Mouse (Mus musculus) erythroblast, adult 5-6 weeks (primary cell): ENCODE data around the gene Acnat1. TPM values are rescaled to one million over a fixed set of nuclear protein-coding genes. Genes with fewer than 3 reads are reported as not detected.
A peak's percentile ranks its signal among the peaks of the same experiment; 100 is the strongest.
"Not testable (repeated sequence)": the region's sequence is repeated elsewhere in the genome, so short reads cannot be mapped to it uniquely, and the experiment has no call there.

ENCODE experiments used
- ATAC-seq: replicated peaks from 2 replicates; pipeline ENCODE4 v1.8.0; 2016; ENCODE audit warnings: moderate number of reproducible peaks, mild to moderate bottlenecking, moderate TSS enrichment, inconsistent platforms; ENCODE audit not compliant: poor library complexity, low FRiP score, severe bottlenecking
- total RNA-seq, 2 experiments: library from RNA; stranded (forward) in 1 of 2; stranded (reverse) in 1 of 2; fragments of 150-400 nt in 1 of 2; fragments of 200-764, 138-1000 nt in 1 of 2; gene quantifications; 2 replicates each; pipeline versions ENCODE4 v1.2.3 to v1.2.4; 2015 to 2017; ENCODE audit warnings: low replicate concordance in 2 of 2

Gene Acnat1
- total RNA-seq, 2 experiments from 2014 or later = not detected

DNA sequence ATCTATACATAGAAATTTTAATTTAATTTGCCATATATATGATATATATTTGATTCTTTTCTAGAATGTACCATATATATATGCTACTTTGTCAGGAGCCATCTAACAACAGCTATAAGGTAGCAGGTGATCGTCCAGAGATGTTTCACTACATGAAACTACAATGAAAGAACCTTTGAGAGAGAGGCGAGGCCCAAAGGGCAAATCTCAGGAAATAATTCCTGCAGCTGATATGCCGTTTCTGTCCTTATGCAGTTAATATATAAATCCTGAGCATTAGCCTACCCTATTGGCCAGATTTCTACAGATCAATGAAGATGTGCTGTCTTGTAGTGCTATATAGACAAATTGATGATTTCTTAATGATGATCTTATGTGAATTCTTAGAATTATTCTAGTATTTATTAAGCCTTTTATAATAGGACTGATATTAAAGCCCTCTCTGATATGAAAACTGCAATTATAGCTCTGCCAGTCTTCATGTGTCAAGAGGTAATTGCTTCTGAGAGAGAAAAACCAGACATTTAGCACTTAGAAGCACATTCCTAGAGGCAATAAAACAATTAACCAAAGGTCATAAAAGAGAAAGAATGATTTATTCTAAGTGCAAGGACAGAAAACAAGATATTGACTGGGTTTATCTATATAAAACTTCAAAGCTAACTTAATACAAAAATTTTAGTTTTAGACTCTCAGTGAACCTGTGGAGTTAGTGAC is 4.1 kb downstream of the Acnat1 start:
- ATAC-seq = no peak

DNA sequence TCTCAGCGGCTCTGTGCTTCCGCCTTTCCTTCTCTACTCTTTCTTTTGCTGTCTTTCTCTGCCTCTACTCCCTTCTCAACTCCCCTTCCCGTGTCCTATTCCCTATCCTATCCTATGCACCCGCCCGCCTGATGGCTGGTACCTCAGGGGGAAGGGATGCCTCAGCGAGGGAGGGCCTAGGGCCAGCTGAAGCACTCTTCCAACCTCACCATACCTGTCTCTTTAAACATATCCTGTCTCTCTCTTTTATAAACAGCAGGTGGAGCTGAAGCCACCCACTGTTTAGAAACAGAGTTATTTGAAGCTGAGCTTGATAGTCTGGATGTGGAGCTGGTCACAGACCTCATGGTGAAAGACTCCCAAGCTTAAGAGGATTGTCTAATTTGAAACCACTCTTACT is 6.4 kb downstream of the Acnat1 start:
- no peak for ATAC-seq

DNA sequence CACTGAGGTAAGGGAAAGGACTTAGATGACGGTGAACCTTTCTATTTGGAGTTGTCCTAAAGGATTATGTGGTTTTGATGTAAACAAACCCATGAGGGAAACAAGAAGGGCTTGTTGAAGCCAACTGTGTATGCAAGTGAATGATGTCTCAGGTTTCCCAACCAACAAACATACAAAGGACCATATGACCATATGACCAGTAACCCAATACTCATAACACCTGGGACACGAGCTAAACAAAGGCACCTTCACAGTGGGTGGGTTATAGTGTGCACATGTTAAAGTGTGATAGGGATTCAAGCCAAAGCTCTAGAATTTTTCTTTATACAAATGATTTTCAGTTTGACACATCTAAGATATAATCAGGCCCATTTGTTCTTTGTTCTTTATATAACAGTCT is 17.5 kb downstream of the Acnat1 start:
- no peak for ATAC-seq

DNA sequence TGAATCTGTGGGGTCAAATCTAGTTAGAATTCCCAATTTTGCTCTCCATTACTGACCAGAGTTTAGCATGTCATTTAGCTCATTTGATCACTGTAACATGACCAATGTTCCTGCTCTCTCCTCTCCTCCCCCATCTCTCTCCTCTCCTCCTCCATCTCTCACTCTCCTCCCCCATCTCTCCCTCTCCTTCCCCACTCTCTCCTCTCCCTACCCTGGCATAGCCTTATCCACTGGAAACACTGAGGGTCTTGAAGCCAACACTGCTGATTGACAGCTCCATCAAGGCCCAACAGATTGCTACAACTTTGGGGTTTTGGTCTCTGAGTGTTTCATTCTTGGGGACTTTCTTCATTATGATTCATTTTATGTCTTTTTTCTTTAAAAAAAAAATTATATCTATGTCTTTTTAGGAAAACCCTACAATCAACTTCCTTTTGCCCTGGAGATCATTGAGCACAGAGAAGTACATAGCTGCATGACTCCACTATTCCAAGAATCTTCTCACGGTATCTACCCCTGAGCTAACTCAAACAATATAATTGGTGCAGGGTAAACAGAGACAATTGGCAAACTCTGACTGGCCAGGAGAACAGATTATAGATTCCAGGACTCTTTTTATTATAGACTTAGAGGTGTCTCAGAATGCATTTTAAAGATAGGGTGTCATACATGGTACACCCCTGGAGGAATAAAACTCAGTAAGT is 21.7 kb downstream of the Acnat1 start:
- ATAC-seq = 0 out of 2 replicates have a peak, but pooled peaks have one; percentile 48

DNA sequence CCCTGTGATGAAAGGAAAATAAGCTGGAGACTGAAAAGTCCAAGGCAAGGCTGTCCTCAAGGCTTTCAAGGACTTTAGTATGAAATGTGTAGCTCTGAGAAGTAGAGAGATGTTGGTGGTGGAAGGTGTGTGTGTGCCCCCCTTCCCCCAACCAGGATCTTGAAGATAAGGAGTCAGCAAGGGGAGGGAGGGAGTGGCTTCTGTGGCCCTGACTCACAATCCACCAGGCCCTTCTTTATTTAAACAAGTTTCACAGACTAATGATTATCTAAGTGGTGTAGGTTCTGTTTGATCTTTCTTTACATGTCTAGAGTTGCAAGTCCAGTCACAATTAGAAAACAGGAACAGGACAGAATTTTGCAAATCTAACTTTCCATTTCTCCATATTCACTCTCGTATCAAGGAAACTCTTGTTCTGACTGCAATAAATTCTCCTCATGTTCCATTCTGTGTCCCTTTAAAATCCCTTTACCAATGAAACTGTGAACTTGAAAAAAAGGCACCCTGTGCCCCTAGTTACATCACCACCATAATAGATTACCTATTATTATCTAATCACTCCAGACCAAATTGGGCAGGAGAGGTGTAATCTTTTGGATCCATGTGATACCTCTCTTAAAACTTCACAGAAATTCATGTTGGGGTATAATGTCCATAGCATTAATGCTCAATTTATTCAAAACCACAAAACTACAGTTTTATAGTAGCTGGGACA is 22.4 kb downstream of the Acnat1 start:
- 0 out of 2 replicates have a peak, but pooled peaks have one; percentile 19 for ATAC-seq

DNA sequence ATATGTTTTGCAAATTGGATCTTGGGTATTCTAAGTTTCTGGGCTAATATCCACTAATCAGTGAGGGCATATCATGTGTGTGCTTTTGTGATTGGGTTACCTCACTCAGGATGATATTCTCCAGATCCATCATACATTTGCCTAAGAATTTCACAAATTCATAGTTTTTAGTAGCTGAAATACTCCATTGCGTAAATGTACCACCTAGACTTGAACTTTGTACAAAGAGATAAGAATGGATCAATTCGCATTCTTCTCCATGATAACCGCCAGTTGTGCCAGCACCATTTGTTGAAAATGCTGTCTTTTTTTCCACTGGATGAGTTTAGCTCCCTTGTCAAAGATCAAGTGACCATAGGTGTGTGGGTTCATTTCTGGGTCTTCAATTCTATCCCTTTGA is 36.7 kb downstream of the Acnat1 start:
- not testable (repeated sequence) for ATAC-seq

DNA sequence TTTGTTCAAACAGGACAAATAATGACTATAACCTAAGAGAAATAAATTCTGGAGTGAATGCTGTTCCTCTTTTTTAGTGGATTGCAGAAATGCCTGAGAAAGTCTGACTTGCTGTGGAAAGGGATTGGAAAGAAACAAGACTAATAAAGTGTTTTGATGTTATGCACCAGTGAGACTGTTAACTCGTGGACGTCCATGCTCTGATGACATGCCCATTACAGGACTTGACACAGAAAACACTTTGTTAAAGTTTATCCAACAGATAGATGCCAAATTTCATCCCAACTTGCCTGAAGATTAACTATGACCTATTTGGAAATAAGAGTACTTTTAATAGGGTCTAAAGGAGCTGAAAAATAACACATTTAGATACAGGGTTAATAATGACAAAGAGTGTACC is 63.6 kb downstream of the Acnat1 start:
- ATAC-seq = not testable (repeated sequence)

DNA sequence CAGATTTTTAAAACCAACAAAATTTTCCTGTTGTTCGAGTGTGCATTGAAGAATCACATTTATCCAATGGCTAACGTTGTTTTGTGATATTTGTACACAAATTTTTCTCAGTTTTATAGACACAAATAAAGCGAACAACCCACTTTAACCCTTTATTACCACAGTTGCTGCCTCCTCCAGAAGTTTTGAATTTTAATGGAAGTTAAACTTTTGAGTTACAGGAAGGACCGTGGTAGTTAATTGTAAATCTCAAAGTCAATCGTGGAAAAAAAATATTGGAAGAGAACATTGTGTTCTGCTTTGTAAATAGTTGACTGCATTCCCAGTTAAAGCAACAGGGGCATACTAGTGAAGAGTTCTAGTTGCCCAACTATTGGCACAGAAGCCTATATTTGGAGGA is 65.8 kb downstream of the Acnat1 start, which contains the start of gene Acnat2:
Gene Acnat2, minus strand, starts transcription at position 195 of the 400 bp plus-strand sequence.
- ATAC-seq = not testable (repeated sequence)

Other genes with a start within 250 kb of the Acnat1 start
- not detected in 2 replicates for gene Acnat2, start 65.8 kb downstream of the Acnat1 start, total RNA-seq (2015; ENCODE audit: low replicate concordance)
- gene Acnat2, start 65.8 kb downstream of the Acnat1 start, total RNA-seq (2017; ENCODE audit: low replicate concordance) = not detected in 2 replicates
- not detected in 2 replicates for gene Baat, start 32.6 kb upstream of the Acnat1 start, total RNA-seq (2015; ENCODE audit: low replicate concordance)
- 0.26 and 1.5 TPM in 2 replicates for gene Baat, start 32.6 kb upstream of the Acnat1 start, total RNA-seq (2017; ENCODE audit: low replicate concordance)
- 7.5 and 17.9 TPM in 2 replicates for gene Mrpl50, start 47.2 kb upstream of the Acnat1 start, total RNA-seq (2015; ENCODE audit: low replicate concordance)
- gene Mrpl50, start 47.2 kb upstream of the Acnat1 start, total RNA-seq (2017; ENCODE audit: low replicate concordance) = 5.8 and 11.0 TPM in 2 replicates
- gene Zfp189, start 47.3 kb upstream of the Acnat1 start, total RNA-seq (2015; ENCODE audit: low replicate concordance) = 4.4 TPM in 1 of 2 replicates, not detected in the other
- 3.3 TPM in 1 of 2 replicates, not detected in the other for gene Zfp189, start 47.3 kb upstream of the Acnat1 start, total RNA-seq (2017; ENCODE audit: low replicate concordance)
- gene Aldob, start 75.6 kb upstream of the Acnat1 start, total RNA-seq (2015; ENCODE audit: low replicate concordance) = not detected in 2 replicates
- not detected in 2 replicates for gene Aldob, start 75.6 kb upstream of the Acnat1 start, total RNA-seq (2017; ENCODE audit: low replicate concordance)
- 1.0 TPM in 1 of 2 replicates, not detected in the other for gene Tmem246, start 124.0 kb upstream of the Acnat1 start, total RNA-seq (2015; ENCODE audit: low replicate concordance)
- gene Tmem246, start 124.0 kb upstream of the Acnat1 start, total RNA-seq (2017; ENCODE audit: low replicate concordance) = 0.43 TPM in 1 of 2 replicates, not detected in the other
- 34.1 and 45.2 TPM in 2 replicates for gene Rnf20, start 158.1 kb upstream of the Acnat1 start, total RNA-seq (2015; ENCODE audit: low replicate concordance)
- gene Rnf20, start 158.1 kb upstream of the Acnat1 start, total RNA-seq (2017; ENCODE audit: low replicate concordance) = 119 and 155 TPM in 2 replicates
- not detected in 2 replicates for gene Ppp3r2, start 208.1 kb upstream of the Acnat1 start, total RNA-seq (2015; ENCODE audit: low replicate concordance)
- not detected in 2 replicates for gene Ppp3r2, start 208.1 kb upstream of the Acnat1 start, total RNA-seq (2017; ENCODE audit: low replicate concordance)